Comparison of ENCODE assay signal across 8 mouse cellular contexts in the genomic region with DNA sequence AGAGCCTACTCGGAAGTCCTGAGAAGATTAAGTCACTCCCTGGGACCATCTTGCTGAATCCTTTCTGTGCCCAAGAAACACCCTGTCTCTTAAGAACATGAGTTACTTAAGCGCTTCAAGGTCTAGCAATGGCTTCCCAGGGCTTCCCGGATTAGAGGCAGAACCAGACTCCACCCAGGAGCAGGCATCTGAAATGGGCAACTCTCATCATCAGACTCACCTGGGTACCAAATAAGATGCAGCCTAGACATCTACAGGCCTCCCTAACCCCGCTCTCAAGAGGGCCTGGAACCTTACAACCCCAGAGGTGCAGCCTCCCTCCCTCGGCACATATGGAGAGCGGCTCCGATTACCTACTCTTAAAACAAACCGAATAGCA. TPM values are rescaled to one million over a fixed set of nuclear protein-coding genes. Genes with fewer than 3 reads are reported as not detected.
DNase-seq lines count a peak whose midpoint lies in the region; ATAC-seq and TF ChIP-seq lines count a peak whose summit lies in the region.

No protein-coding gene starts in this region.

- DNase-seq in gastrocnemius, adult 2 months = no peak
- no peak for DNase-seq in gastrocnemius, postnatal 14 days
- peak; percentile 38 for DNase-seq in thymus, postnatal 25 days
- no peak for DNase-seq in thymus, postnatal 0 days (ENCODE audit: low spot score)
- DNase-seq in liver, embryonic 13.5 days = no peak
- DNase-seq in frontal cortex, postnatal 14 days (ENCODE audit: low spot score in 2 of 2) = no peak
- DNase-seq in gastrocnemius, adult 18-20 months (ENCODE audit: low spot score) = no peak
- DNase-seq in left cerebral cortex, adult 18-20 months (ENCODE audit: low spot score in 2 of 2) = no peak

- intact Hi-C loops in gastrocnemius, adult 2 months (cut with DNase I) = loop anchor here (1.0 to 10.0 kb wide), 4 partner anchors 39 to 352 kb away; a partner anchor contains a TSS
- intact Hi-C loops in gastrocnemius, postnatal 14 days (cut with DNase I; ENCODE audit: low total_unique reads) = no loop called here

- no peaks in the 10 kb centered on the region for H3K36me3 ChIP-seq in liver, embryonic 13.5 days

- no peaks in the 10 kb centered on the region for H3K9me3 ChIP-seq in liver, embryonic 13.5 days (replicated peaks)

- H3K9ac ChIP-seq in liver, embryonic 13.5 days = peak overlapping the region; percentile 95

- H3K4me1 ChIP-seq in liver, embryonic 13.5 days (replicated peaks) = peaks cover 87% of the 10 kb centered on the region

- H3K27ac ChIP-seq in gastrocnemius, adult 2 months = peak overlapping the region; percentile 100
- H3K27ac ChIP-seq in liver, embryonic 13.5 days = peak overlapping the region; percentile 95

- H3K4me3 ChIP-seq in gastrocnemius, adult 2 months = peak overlapping the region; percentile 95
- peak overlapping the region; percentile 89 for H3K4me3 ChIP-seq in liver, embryonic 13.5 days (replicated peaks)

- TF ChIP-seq CTCF in gastrocnemius, adult 2 months (IDR thresholded peaks at IDR 0.05) = no peak

- peak overlapping the region; percentile 100 for H3K4me2 ChIP-seq in liver, embryonic 13.5 days

- no peaks in the 10 kb centered on the region for H3K27me3 ChIP-seq in liver, embryonic 13.5 days

- no peak for ATAC-seq in liver, embryonic 13.5 days (ENCODE audit: low read depth)

- 37% methylated on average over 8 of the region's 8 CpGs for WGBS in liver, embryonic 13.5 days (ENCODE audit: insufficient replicate concordance)

RNA-seq across cellular contexts. Expression of a gene that starts 2.9 kb away (rescaled TPM):
- 10 to 100 TPM; 56.6 to 59.6 TPM for total RNA-seq in gastrocnemius, adult 2 months (2021)
- total RNA-seq in gastrocnemius, postnatal 14 days (2021) = 10 to 100 TPM; 42.5 to 65.2 TPM
- polyA plus RNA-seq in thymus, postnatal 0 days (2015; fragmentation: Nextera tagmentation; extraction: Ambion mirVana) = 95.1 and 134 TPM in 2 replicates
- polyA plus RNA-seq in liver, embryonic 13.5 days (2015; fragmentation: Nextera tagmentation; extraction: Ambion mirVana) = 13.6 and 14.1 TPM in 2 replicates
- 10 to 100 TPM; 33.3 to 55.3 TPM for total RNA-seq in gastrocnemius, adult 18-20 months (2021)
- total RNA-seq in left cerebral cortex, adult 18-20 months (2021) = 100 to 1,000 TPM; 145 to 159 TPM

RNA-seq across cellular contexts. Expression of a gene that starts 19.1 kb away (rescaled TPM):
- under 1 TPM in 1 of 2 experiments, not detected in 1; 0.22 TPM for total RNA-seq in gastrocnemius, adult 2 months (2021)
- not detected for total RNA-seq in gastrocnemius, postnatal 14 days (2021)
- 0.21 and 0.40 TPM in 2 replicates for polyA plus RNA-seq in thymus, postnatal 0 days (2015; fragmentation: Nextera tagmentation; extraction: Ambion mirVana)
- not detected in 2 replicates for polyA plus RNA-seq in liver, embryonic 13.5 days (2015; fragmentation: Nextera tagmentation; extraction: Ambion mirVana)
- total RNA-seq in gastrocnemius, adult 18-20 months (2021) = not detected
- total RNA-seq in left cerebral cortex, adult 18-20 months (2021) = not detected
